15 mouse cellular contexts compared by ENCODE assay signal in genomic region chr5:127471902-127472301, GRCm38 (mm10).
"Had no signal": no experiment of that assay in that cellular context is flagged by ENCODE, and none has a peak within 500 bp of the region (broad histone marks: within the 10 kb centered on the region; RNA-seq: fewer than 3 reads in every experiment).

No protein-coding gene starts in this region.

- H3K4me2 ChIP-seq: liver, embryonic 13.5 days; midbrain, embryonic 11.5 days; stomach, embryonic 15.5 days had no signal

- H3K4me1 ChIP-seq: liver, embryonic 13.5 days; stomach, embryonic 15.5 days had no signal

- H3K9me3 ChIP-seq: liver, embryonic 13.5 days; stomach, embryonic 15.5 days had no signal

- H3K27ac ChIP-seq: left cerebral cortex, adult 2 months; liver, embryonic 13.5 days; stomach, embryonic 15.5 days had no signal

- H3K9ac ChIP-seq: liver, embryonic 13.5 days; stomach, embryonic 15.5 days had no signal

- H3K27me3 ChIP-seq: liver, embryonic 13.5 days; stomach, embryonic 15.5 days had no signal

- ATAC-seq: lung, postnatal 0 days had no signal

- H3K36me3 ChIP-seq: liver, embryonic 13.5 days; stomach, embryonic 15.5 days had no signal

- DNase-seq: kidney, adult 18-20 months; kidney, adult 9 months; kidney, postnatal 10 days; kidney, postnatal 36 days; layer of hippocampus, postnatal 36 days; liver, embryonic 13.5 days; lung, adult 2 months; midbrain, embryonic 14.5 days; right cerebral cortex, postnatal 25 days; spleen, adult 18-20 months; thymus, postnatal 25 days had no signal

- H3K4me3 ChIP-seq: left cerebral cortex, adult 2 months; liver, embryonic 13.5 days; stomach, embryonic 15.5 days had no signal
